Mouse (Mus musculus): ENCODE measurements around the gene Dop1b.
A peak's percentile ranks its signal among the peaks of the same experiment; 100 is the strongest.
"Not testable (repeated sequence)": the region's sequence is repeated elsewhere in the genome, so short reads cannot be mapped to it uniquely, and the experiment has no call there.

Dop1b gene

DNA sequence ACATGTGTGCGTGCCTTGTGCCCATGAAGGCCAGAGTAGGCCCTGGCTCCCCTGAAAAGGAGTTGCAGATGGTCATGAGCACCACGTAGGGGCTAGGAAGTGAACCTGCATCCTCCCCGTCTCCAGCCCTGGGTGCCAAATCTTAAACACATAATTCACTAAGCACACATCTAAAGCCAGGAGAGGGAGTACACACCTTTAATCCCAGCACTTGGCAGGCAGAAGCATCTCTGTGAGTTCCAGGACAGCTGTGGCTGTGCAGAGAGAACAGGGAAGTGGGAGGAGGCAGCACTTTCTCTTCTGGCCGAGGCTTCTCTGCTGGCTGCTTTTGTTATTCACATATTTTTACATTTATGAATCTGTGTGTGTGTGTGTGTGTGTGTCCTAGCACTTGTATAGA lies 52.9 kb downstream of the Dop1b start:
- DNase-seq, result no peak

DNA sequence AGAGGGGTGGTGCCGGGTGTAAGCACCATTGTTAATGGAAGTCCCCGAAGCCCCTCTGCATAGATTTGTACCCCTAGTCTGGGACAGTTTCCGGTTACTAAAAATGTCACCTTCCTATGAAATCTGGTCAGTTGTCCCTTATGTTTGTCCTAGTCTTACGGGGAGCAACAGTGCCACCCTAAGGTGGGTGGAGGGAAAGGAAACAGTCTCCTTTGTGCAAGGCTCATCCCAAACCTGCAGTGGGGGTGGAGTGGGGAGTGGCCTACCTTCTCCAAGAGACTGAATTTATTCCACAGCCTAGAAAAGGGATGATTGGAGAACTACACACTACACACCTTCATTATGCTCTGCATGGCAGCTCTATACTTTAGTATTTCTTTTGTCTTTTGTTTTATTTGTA lies 55.3 kb downstream of the Dop1b start:
- peak; percentile 61 for DNase-seq

DNA sequence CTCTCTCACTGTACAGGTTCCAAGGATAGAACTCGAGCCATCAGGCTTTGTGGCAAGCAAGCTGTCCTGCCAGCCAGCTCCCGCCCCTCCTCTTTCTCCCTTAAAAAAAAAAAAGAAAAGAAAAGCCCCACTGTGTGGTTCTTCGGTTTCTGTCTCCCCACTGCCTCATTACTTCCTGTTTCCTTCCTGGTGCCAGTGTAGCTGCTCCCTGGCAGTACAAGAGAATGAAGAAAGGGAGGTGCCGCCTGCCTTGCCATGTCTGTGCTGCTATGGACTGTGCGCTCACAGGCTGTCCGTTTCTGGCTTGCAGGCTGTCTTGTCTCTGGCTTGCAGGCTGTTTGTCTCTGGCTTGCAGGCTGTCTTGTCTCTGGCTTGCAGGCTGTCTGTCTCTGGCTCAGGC lies 55.8 kb downstream of the Dop1b start:
- no peak for DNase-seq

DNA sequence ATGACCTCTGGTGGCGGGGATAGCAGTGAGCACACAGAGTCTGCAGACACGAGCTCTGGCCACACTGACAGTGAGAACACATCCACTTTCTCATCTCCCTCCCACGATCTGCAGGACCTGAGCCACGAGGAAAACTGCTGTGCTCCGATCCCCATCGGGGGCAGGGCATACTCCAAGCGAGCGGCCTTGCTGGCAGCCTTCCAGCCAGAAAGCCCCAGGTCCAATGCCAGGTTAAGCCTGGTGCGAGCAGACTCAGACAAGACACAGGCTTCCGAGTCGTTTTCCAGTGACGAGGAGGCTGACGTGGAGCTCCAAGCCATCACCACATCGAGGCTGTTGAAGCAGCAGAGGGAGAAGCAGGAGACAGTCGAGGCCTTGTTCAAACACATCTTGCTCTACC lies 57.9 kb downstream of the Dop1b start:
- no peak for DNase-seq

DNA sequence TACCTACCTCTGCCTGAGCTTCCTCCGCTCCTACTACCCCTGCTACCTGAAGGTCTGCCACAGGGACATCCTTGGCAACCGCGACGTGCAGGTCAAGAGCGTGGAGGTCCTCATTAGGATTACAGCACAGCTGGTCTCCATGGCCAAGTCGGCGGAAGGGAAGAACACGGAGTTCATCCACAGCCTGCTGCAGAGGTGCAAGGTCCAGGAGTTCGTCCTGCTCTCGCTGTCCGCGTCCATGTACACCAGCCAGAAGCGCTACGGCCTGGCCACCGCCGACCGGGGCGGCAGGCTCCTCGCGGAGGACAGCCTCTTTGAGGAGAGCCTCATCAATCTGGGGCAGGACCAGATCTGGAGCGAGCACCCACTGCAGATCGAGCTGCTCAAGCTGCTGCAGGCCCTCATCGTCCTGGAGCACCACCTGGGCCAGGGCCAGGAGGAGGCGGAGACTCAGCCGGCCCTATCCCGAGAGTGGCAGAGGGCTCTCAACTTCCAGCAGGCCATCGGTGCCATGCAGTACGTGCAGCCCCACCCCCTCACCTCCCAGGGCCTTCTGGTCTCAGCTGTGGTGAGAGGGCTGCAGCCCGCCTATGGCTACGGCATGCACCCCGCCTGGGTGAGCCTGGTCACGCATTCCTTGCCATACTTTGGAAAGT lies 58.7 kb downstream of the Dop1b start:
- peak; percentile 11 for DNase-seq

DNA sequence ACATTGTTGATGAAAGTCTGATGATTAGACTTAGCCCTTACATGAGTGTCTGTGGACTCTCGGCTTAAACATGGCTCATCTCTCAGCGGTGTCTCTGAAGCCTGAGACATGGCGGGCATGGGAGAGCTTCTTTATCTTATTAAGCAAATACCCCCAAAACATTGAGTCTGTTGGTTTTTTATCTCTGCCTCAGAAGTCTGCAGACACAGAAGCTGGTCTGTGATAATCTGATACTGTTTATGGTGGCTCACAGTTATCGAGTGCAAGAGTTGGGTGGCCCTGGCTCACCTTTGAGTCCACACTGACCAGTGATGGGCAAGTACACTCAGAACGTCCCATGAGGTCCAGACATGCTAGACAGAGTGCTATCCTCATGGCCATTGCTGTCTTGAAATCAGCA lies 63.0 kb downstream of the Dop1b start:
- DNase-seq, result no peak

DNA sequence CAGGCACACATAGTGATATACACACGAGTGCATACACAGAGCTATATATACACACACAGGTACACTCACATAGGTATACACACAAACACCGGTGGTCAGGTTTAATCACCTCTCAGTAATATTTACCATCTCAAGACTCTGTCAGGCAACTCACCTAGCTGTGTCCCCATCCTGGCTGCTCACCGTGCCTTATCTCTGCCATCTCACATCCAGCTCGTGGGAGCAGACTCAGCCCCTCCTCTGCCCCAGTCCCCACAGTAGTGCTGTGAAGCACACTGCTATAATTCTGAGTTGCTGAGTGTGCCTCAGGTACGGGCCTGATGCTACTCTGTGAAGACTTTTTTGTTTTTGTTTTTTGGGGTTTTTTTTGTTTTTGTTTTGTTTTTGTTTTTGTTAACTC lies 64.8 kb downstream of the Dop1b start:
- no peak for DNase-seq

DNA sequence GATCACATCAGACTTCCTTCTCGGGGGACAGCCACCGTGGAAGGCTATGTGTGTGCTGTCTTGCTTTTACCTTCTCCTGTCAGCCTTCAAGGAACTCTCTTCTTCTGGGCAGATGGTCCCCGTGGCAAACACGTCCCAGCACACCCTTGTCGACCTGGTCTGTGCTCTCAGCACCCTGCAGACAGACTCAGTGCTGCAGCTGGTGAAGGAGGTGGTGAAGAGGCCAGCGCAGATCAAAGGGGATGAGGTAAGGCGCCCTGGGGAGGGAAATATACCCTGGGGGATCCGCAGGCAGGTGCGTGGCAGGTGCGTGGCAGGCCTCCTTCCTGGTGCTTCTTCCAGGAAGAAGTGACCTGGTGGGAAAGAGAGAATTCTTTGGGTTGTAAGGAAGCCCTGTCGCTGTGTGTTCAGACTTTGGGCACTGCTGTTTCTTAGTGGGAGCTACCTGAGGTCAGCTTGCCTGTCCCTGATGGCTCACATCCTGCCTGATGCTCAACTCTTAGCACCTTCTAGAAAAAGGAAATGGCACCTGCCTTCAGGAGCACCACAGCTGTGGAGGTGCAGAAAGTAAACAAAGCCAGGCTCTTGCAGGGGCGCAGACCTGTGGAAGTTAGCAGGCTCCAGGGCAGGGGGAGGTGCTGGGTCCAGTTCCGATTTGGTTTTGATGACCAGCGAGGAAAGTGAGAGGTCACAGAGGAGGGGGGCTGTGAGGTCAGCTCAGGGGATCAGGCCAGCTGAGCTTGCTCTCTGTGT lies 65.7 kb downstream of the Dop1b start:
- DNase-seq, result no peak

DNA sequence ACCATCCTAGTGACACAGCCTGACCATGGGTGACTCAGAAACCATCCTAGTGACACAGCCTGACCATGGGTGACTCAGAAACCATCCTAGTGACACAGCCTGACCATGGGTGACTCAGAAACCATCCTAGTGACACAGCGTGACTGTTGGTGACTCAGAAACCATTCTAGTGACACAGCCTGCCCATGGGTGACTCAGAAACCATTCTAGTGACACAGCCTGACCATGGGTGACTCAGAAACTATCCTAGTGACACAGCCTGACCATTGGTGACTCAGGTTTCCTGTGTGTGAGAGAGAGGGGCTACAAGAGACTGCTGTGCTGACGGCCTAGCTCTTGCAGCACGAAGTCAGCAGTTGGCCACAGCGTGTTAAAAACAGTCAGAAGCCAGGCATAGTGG lies 66.7 kb downstream of the Dop1b start:
- DNase-seq, result not testable (repeated sequence)

DNA sequence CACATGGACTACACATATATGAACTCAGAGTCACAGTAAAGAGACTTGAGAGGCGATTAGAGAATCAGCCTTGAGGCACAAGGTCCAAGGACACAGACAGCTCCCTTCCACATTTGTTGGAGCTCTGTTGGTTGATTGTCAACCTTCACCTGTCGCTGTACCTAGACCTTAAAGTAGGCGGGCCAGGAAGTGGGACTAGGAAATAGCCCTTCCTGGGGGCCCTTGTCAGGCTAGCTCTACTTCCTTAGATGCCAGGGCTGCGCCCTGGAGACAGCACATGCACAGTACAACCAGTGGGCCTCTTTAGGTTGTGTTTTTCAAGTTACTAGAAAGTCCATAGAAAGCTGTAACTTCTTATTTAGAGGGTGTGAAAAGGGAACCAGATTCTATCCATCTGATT lies 67.8 kb downstream of the Dop1b start:
- DNase-seq, result no peak

DNA sequence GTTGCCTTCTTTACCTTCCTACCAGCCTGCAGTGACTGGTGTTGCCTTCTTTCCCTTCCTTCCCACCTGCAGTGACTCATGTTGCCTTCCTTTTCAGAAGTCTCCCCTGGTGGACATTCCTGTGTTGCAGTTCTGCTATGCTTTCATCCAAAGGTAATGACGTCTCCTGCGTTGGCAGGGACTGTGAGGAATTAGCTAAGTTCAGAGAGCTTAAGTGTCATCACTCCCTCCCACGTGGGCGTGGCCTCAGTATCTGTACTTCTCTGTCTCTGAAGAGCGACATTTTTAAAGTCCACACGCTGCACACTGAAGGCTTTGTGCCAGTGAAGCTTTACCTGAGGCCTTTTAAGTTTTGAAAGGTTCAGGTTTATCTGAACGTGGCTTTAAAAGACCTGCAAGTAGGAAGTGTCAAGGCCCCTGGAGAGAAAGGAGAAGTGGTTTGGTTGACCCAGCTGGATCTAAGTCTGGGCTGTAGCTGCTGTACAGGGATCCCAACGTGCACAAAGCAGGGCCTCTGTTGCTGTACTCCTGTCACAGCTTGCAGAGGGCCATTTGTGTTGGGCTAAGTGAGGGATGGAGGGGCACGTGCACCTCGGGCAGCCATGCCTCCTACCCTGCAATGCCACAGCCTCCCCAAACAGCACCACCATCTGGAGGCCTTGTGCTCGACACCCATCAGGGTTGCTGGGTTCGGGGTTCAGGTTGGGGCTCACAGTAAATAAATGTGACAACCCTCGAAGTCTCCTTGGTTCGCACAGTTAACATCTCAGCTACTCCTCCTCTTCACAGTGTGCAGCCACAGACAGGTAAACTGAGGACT lies 69.2 kb downstream of the Dop1b start:
- DNase-seq, result no peak

DNA sequence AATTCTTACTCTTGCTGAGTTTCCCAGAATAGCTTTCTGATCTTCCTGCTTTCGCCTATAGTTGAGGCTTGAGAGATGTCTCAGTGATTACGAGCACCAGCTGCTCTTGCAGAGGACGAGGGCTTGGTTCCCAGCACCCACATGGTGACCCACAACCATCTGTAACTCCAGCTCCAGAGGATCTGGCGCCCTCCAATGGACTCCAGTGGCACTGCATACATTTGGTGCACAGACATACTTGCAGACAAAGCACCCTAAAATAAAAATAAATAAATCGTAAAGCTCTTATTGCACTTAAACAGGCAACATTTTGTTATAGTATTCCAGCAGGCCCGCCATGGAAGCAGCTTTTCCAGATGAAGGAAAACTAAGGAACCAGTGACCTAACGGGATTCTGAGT lies 72.5 kb downstream of the Dop1b start:
- no peak for DNase-seq

DNA sequence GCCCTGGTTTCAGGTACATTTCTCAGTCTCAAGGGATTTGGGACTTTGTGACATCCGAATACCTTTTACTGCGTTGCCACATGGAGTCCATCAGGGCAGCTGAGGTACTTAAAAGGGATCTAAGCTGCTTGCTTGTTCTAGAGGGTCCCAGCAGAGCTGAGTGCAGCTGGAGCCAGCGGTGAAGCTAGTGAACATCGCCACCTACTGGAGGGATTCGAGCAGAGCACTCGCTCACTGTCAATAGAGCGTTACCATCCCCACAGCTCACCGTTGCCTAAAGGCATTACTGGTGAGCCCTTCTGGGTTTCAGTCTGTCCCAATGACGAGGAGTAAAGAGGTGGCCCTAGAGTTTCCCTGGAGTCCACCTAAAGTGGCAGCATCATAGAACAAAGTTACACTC lies 74.1 kb downstream of the Dop1b start:
- peak; percentile 86 for DNase-seq

DNA sequence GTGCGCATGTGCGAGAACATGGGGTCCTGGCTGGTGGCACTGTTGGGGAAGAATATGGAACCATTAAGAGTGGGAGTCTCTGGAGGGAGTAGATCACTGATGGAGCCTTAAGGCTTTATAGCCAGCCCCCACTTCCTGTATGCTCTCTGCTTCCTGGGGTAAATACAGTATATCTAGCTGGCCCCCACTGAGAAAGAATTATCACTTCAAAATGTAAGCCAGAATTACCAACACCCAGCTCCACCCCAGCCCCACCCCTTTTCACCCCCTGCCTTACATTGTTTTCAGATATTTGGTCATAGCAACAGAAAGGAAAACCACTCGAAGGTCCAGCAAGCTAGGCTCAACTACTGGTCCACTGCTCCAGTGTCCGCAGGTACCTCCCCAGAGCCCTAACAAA lies 76.7 kb downstream of the Dop1b start:
- no peak for DNase-seq

DNA sequence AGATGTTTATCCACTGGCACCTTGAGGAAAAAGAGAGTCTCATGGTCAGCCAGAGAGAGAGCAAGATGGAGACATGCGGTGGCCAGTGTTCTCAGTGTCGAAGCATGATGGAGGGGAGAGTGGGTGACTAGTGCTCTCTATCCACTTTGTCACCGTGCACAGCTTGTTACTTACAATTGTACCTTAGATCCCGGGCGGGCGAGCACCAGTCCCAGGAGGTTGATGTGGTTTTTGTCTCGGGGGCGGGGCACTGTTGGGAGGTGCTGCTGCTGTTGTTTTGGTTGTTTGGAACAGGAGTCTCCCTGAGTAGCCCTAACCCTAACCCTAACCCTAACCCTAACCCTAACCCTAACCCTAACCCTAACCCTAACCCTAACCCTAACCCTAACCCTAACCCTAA lies 77.2 kb downstream of the Dop1b start:
- no peak for DNase-seq

DNA sequence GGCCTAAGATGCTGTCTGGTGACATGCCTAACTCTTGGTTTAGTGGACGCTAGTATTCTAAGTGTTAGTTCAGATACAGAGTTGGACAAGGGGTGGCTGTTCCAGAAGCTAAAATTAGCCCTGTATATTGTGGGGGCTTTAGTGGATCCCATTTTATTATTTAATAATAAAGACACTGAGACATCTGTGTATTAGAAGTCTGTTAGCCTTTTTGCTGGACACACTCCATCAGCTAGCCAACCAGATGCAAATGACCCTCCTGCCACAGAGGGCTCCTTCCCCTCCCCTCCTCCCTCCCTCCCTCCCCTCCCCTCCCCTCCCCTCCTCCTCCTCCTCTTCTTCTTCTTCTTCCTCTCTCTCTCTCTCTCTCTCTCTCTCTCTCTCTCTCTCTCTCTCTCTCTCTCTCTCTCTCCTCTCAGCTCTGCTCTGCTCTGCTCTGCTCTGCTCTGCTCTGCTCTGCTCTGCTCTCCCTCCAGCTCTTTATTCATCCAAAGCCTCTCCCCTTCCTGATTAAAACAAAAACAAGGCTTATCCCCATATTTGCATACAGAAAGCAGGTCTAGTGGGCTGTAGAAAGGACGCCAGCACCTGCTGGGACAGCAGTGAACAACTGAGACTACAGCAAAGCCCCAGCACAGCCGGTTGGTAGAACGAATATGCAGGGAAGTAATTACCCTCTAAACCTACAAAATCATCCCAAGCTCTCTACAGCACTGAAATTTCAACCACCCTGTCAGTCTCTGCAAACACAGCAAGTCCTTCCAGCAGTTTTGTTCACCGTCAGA lies 78.5 kb downstream of the Dop1b start:
- DNase-seq, result no peak

DNA sequence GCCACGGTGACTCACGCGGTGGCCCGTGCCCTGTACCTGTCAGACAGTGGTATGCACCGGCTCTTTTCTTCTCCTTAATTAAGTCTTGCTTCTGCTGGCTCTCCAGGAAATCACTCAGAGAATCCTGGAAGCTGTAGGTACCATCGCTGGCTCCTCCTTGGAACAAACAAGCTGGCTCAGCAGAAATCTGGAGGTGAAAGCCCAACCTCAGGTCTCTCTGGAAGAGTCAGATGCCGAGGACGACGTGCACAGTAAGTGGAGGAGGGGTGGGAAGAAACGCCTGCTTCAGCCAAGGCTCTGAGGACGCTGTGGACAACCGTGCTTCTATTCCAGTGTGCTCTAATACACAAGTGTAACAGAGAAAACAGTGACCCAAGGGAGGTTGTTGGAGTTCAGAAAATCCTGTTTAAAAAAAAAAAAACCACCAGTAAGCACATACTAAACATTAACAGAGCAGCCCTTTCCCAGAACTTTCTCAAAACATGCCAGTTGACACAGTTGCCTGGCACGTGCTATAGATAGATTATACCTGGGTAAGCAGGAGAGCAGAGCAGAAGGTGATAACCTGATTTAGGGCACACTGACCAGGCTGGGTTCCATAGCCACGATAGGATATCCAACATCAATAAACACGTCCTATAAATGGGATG lies 81.4 kb downstream of the Dop1b start:
- DNase-seq, result no peak

DNA sequence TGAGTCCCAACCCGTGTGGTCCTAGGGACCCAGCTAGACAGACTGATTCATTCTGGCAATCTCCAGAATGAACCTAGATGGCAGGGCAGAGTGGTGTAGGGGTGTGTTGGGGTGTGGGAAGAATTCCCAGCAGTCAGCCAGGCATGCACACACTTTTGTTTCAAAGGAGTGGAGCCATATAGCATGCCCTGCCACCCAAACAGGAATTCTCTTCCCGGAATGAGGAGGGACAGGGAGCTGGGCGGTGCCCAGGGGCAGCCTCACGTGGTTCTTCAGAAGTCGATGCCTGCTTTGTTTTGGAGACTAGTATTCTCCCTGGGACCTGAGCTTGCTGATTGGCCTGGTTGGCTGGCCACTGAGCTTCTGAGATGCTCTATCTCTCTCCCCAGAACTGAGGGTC lies 83.1 kb downstream of the Dop1b start:
- DNase-seq, result no peak

DNA sequence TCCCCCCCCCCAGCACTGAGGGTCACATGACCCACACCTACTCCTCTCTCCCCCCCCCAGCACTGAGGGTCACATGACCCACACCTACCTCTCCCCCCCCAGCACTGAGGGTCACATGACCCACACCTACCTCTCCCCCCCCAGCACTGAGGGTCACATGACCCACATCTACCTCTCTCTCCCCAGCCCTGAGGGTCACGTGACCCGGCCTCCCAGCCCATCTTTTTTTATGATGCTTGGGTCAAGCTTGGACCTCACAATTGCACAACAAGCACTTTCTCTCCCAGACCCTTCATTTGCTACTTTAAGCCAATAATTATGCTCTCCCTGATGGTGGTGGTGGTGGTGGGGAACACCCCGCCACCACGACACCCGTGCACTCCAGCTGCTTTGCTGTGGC lies 83.7 kb downstream of the Dop1b start:
- no peak for DNase-seq

DNA sequence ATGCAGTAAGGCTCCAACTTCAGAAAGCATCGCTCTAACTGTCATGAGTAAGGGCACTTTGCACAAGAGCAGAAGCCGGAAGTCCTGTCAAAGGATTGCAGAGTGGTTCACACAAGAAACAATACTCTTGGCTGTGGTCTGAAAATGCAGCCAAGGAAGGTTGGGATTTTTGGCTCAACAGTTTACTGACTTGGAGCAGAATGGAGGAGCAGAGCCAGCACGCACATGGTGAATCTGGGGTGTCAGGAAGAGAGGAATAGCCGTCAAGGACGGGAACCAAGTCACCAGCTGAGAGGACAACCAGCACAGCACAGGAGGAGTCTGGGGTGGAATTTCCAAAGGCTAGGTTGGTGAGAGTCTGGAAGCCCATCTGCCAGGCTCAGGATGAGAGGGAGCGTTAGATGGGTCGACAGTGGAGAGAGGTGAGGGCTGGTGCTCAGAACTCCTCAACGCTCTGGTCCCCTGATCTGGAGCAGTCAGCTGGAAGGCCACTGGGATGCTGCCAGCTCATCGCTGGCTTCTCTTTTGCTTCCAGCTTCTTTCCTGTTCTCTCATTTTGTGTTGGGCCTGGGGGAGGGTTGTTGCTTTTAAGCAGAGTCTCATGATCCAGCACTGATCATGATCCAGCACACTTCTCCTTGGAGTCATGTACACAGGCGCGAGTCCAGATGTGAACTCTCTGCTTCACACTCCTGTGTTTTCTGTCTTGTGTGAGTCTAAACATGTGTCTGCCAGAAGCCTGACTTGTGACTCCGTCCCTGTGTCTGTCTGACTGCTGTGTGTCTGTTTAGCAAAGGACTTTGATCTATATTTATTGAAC lies 85.5 kb downstream of the Dop1b start:
- DNase-seq, result no peak

DNA sequence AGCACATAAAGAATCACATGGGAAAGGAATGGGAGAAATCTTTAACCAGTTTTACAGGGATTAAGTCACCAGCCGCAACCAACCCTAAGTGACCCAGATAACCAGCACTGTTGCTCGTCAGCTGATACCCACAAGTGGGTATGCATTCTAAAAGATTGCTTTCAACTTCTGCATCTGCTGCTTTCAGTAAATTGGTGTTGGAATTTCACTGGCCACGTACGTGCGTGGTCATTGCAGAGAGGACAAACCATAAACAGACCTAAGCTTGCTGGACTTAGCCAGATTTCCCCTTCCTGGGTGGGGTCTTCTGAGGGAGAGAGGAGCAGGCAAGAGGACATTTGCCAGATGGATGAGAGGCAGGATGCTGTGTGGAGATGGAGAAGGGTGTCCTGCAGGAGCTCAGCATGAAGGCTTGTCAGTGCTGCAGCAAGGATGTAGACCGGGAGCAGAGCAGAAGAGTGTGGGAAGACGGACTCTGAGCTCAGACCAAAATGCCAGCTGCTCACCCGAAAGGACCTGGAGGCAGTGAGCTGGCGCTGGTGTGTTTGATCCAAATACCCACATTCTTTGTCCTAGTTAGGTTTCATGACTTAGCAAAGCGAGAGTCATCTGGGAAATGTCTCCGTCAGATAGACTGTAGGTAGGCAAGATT lies 86.3 kb downstream of the Dop1b start:
- DNase-seq, result no peak
